In genomic region chr4:129227170-129227984, GRCm38 (mm10) we compare ENCODE assay signal across 8 mouse cellular contexts. TPM values are rescaled to one million over a fixed set of nuclear protein-coding genes. Genes with fewer than 3 reads are reported as not detected.
DNase-seq lines count a peak whose midpoint lies in the region; ATAC-seq and TF ChIP-seq lines count a peak whose summit lies in the region.

No protein-coding gene starts in this region.

- H3K36me3 ChIP-seq in hindbrain, embryonic 14.5 days (replicated peaks; ENCODE audit: control insufficient read depth, insufficient read depth): peaks cover 24% of the 10 kb centered on the region
- H3K36me3 ChIP-seq in midbrain, embryonic 10.5 days: peaks cover 31% of the 10 kb centered on the region

- ATAC-seq in cerebellum, adult (ENCODE audit: insufficient number of reproducible peaks, low FRiP score, low TSS enrichment): no peak
- ATAC-seq in hindbrain, embryonic 14.5 days (ENCODE audit: low FRiP score): peak; percentile 19; the same call in 1 of the 2 replicates

- peak overlapping the region; percentile 58 for H3K4me3 ChIP-seq in hindbrain, embryonic 14.5 days (replicated peaks; ENCODE audit: low read length)
- H3K4me3 ChIP-seq in midbrain, embryonic 10.5 days: peak overlapping the region; percentile 49

- peaks cover 39% of the 10 kb centered on the region for H3K4me1 ChIP-seq in hindbrain, embryonic 14.5 days (replicated peaks; ENCODE audit: control insufficient read depth, insufficient read depth, low read length)
- peaks cover 72% of the 10 kb centered on the region for H3K4me1 ChIP-seq in midbrain, embryonic 10.5 days

- no peak for TF ChIP-seq CTCF in brain, embryonic 14.5 days (IDR thresholded peaks at IDR 0.05; ENCODE audit: borderline replicate concordance, extremely low read depth, insufficient read depth, insufficient read length)

- H3K27ac ChIP-seq in hindbrain, embryonic 14.5 days: peak overlapping the region; percentile 81
- peak overlapping the region; percentile 77 for H3K27ac ChIP-seq in midbrain, embryonic 10.5 days (replicated peaks)

- no peaks in the 10 kb centered on the region for H3K27me3 ChIP-seq in hindbrain, embryonic 14.5 days (ENCODE audit: control insufficient read depth, insufficient read depth, low read length)
- H3K27me3 ChIP-seq in midbrain, embryonic 10.5 days (ENCODE audit: low read depth, poor library complexity, severe bottlenecking): peaks cover 65% of the 10 kb centered on the region

- 6% methylated on average over 22 of the region's 22 CpGs for WGBS in hindbrain, embryonic 14.5 days
- 5% methylated on average over 22 of the region's 22 CpGs for WGBS in midbrain, embryonic 10.5 days

- no peak for TF ChIP-seq POLR2A in brain, embryonic 14.5 days (IDR thresholded peaks at IDR 0.05; ENCODE audit: borderline replicate concordance, extremely low read depth, insufficient read depth, insufficient read length, poor library complexity, severe bottlenecking)

- H3K9me3 ChIP-seq in hindbrain, embryonic 14.5 days (ENCODE audit: control insufficient read depth, low read length): no peaks in the 10 kb centered on the region
- H3K9me3 ChIP-seq in midbrain, embryonic 10.5 days (replicated peaks): no peaks in the 10 kb centered on the region

- H3K9ac ChIP-seq in hindbrain, embryonic 14.5 days: peak overlapping the region; percentile 70

- H3K4me2 ChIP-seq in hindbrain, embryonic 14.5 days (replicated peaks): peak overlapping the region; percentile 61

- peak; percentile 48 for DNase-seq in cerebellum, adult 11 months
- peak; percentile 73 for DNase-seq in brain, embryonic 14.5 days (ENCODE audit: low read depth)
- DNase-seq in hindbrain, embryonic 14.5 days (ENCODE audit: low spot score): no peak
- no peak for DNase-seq in midbrain, embryonic 10.5 days (ENCODE audit: low spot score)
- no peak for DNase-seq in layer of hippocampus, postnatal 14 days (ENCODE audit: low spot score in 2 of 2)
- no peak for DNase-seq in right cerebral cortex, postnatal 25 days
- DNase-seq in thymus, postnatal 10 days (ENCODE audit: low spot score in 2 of 2): no peak

RNA-seq across cellular contexts. Expression of gene C77080, which starts 33.8 kb away (rescaled TPM):
- 12.2 and 15.9 TPM in 2 replicates for polyA plus RNA-seq in brain, embryonic 14.5 days (2012; rRNA removed)
- polyA plus RNA-seq in hindbrain, embryonic 14.5 days (2014; fragmentation: Nextera tagmentation; extraction: Ambion mirVana): 5.8 and 7.0 TPM in 2 replicates
- polyA plus RNA-seq in midbrain, embryonic 10.5 days (2016; fragmentation: Nextera tagmentation; extraction: Ambion mirVana): 2.7 and 3.7 TPM in 2 replicates
- 10 to 100 TPM; 10.7 to 11.7 TPM for total RNA-seq in layer of hippocampus, postnatal 14 days (2021)

RNA-seq across cellular contexts. Expression of gene Yars, which starts 37.8 kb away (rescaled TPM):
- 54.5 and 68.4 TPM in 2 replicates for polyA plus RNA-seq in brain, embryonic 14.5 days (2012; rRNA removed)
- polyA plus RNA-seq in hindbrain, embryonic 14.5 days (2014; fragmentation: Nextera tagmentation; extraction: Ambion mirVana): 111 and 118 TPM in 2 replicates
- polyA plus RNA-seq in midbrain, embryonic 10.5 days (2016; fragmentation: Nextera tagmentation; extraction: Ambion mirVana): 107 and 111 TPM in 2 replicates
- total RNA-seq in layer of hippocampus, postnatal 14 days (2021): 100 to 1,000 TPM in 1 of 2 experiments, 10 to 100 TPM in 1; 96.1 to 101 TPM

RNA-seq across cellular contexts. Expression of gene S100pbp, which starts 37.9 kb away (rescaled TPM):
- 38.3 and 42.0 TPM in 2 replicates for polyA plus RNA-seq in brain, embryonic 14.5 days (2012; rRNA removed)
- polyA plus RNA-seq in hindbrain, embryonic 14.5 days (2014; fragmentation: Nextera tagmentation; extraction: Ambion mirVana): 17.3 and 19.3 TPM in 2 replicates
- 28.2 and 28.8 TPM in 2 replicates for polyA plus RNA-seq in midbrain, embryonic 10.5 days (2016; fragmentation: Nextera tagmentation; extraction: Ambion mirVana)
- total RNA-seq in layer of hippocampus, postnatal 14 days (2021): 10 to 100 TPM; 32.3 to 37.9 TPM

Comparison
In these comparisons a context has a peak if more than half of its experiments do, and no peak if none do; other contexts are left out.
1. DNase-seq: peak in cerebellum, adult 11 months (single experiment) and brain, embryonic 14.5 days (single experiment); none in hindbrain, embryonic 14.5 days (single experiment), midbrain, embryonic 10.5 days (single experiment), layer of hippocampus, postnatal 14 days (0 of 2), right cerebral cortex, postnatal 25 days (single experiment) and thymus, postnatal 10 days (0 of 2).